Mouse (Mus musculus) C2C12 (cell line): Measurements from ENCODE around the gene Spg20.

Experiments
- CEBPB ChIP-seq: IDR thresholded peaks from one replicate; pipeline ENCODE4 v1.6.1; 2011; ENCODE audit warnings: low read depth, mild to moderate bottlenecking, control low read depth, moderate library complexity
- CTCF ChIP-seq: IDR thresholded peaks from one replicate; pipeline ENCODE4 v1.5.1; 2011; ENCODE audit not compliant: control insufficient read depth, insufficient read depth, insufficient read length
- USF1 ChIP-seq: IDR thresholded peaks from one replicate; pipeline ENCODE4 v1.6.1; 2011; ENCODE audit warnings: low read depth, mild to moderate bottlenecking, control low read depth, moderate library complexity

DNA sequence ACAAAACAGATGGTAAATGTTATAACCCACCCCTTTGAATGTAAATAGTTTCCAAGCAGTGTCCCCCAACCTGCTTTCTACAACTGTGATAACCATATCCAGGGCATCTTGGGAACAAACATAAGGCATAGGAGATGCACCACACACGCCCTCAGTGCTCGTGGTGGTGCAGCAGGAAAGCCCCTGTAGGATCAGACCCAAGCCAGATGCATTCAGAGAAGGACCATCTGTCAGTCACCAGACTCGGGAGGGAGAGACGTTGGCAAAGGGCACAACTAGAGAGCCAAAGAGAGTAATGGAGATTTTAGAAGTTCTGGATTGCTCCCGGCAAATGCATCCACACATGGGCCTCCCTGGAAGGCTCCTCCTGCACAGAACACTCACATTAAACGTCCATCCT lies 27.1 kb upstream of the Spg20 start:
- TF ChIP-seq CEBPB (no peak), CTCF (no peak), USF1 (no peak)
